Mouse (Mus musculus) ovary, postnatal 14 days (tissue): ENCODE results near the gene Ngfr.
"Not testable (repeated sequence)": the region's sequence is repeated elsewhere in the genome, so short reads cannot be mapped to it uniquely, and the experiment has no call there.

Experiments
- DNase-seq: peaks from one replicate; pipeline ENCODE4 v3.0.0; 2022; ENCODE audit warnings: low spot score

Ngfr gene

GRCm38 (mm10) chr11:95587423-95587951, at the start of gene Ngfr:
Ngfr (minus strand) TSS chr11:95587735.
- no peak for DNase-seq

- DNase-seq, result no peak
Measured at GRCm38 (mm10) chr11:95635030-95635429, 47.5 kb upstream of the Ngfr start.

- DNase-seq, result no peak
Measured at GRCm38 (mm10) chr11:95633512-95634000, 46.0 kb upstream of the Ngfr start.

DNA sequence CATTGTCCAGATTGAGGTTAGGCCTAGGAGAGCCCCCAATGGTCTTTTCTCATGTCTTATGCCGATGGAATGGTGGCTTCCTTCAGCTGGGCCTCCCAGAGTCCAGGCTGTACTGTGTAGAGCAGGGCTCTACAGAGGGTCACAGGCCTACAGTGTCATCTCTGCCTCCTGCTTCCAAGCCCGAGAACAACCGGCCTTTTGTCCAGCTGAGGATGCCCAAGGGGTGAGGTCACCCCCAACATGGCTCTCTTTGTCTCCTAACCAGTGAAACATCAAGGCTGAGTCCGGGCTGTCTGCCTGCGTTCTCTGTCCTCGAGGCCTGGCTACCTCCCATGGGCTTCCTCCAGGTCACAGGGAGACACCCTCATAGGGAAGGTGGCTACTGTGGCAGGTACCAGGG, 44.9 kb upstream of the Ngfr start:
- DNase-seq, result no peak

- DNase-seq, result no peak
Measured at GRCm38 (mm10) chr11:95631301-95631700, 43.8 kb upstream of the Ngfr start.

DNA sequence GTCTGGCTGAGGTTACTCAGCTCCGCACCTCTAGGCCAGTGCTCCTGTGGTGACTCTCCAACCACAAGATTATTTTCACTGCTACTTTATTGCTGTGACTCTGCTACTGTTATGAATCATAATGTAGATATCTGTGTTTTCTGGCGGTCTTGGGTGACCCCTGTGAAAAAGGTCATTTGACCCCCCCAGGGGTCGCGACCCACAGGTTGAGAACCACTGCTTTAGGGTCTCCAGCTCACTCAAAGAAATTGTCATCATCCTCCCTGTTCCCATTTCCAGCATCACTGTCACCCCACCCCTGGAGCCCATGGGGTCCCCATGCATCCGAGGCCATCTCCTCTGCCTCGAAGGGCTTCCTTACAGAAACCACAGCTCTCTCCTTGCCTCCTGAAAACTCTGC, 43.0 kb upstream of the Ngfr start:
- DNase-seq, result no peak

GRCm38 (mm10) chr11:95622426-95622825, 34.9 kb upstream of the Ngfr start:
- no peak for DNase-seq

- no peak for DNase-seq
Measured at GRCm38 (mm10) chr11:95621541-95622130, 34.1 kb upstream of the Ngfr start.

GRCm38 (mm10) chr11:95621010-95621409, 33.5 kb upstream of the Ngfr start:
- no peak for DNase-seq

GRCm38 (mm10) chr11:95619886-95620444, 32.4 kb upstream of the Ngfr start:
- no peak for DNase-seq

DNA sequence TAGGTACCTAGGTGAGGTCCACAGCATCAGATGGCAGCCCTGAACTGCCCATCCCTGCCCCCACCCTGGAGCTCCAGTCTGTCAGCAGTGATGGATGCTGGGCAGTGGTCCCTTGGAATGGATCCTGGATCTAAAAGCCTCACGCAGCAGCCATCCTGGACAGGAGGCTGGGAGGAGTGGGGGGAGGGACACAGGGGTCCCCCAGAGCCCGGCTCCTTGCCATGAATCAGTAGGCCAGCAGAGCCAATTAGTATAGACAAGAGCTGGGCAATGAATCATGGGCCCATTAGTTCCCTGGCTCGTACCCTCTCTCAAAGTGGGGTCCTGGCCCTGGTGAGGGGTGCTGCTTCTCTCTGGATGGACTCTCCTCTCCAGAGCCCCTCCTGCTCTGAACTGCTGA, 31.5 kb upstream of the Ngfr start:
- DNase-seq, result no peak

GRCm38 (mm10) chr11:95617785-95618465, 30.4 kb upstream of the Ngfr start:
- DNase-seq, result no peak

- no peak for DNase-seq
Measured at GRCm38 (mm10) chr11:95614739-95615138, 27.2 kb upstream of the Ngfr start.

GRCm38 (mm10) chr11:95611283-95611682, 23.7 kb upstream of the Ngfr start:
- DNase-seq, result no peak

DNA sequence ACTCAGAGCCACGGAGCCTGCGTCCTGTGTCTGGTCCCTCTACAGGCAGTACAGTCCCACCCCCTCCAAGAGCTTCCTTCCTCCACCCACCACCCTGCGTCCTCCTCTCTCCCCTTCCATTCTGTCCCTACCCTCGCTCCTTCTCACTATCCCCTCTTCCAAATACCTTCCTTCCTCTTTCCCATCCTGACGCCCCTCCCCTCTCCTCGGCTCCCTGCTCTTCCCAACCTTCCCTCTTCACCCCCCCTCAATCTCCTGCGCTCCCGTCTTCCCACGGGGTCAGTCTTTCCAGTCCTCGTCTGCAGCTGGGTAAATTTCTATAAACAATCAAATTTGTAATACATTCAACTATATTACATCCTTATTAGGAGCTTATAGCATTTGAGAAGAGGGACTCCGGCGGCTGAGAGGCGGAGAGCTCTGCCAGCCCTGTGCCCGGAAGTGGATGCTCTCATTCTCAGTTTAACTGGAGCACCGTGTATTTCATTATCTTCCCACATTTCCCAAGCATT, 22.9 kb upstream of the Ngfr start:
- no peak for DNase-seq

DNA sequence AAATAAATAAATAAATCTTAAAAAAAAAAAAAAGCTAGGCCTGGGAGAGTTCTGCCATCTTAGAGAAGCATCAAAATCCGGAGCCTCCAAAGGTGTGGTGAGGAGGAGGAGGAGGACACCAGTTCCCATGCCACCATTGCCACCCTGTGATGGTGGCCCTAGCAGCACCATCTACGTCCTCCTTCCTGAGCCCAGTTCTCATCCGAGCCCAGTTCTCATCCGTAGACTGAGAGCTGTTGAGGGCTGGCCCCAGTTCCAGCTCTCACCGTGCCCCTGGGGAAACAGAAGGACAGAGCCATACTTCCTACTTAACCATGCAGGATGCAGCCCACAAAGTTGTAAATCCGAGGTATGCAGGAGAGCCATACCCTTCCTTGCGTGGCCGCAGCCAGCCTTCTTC, 22.4 kb upstream of the Ngfr start:
- DNase-seq, result no peak

DNA sequence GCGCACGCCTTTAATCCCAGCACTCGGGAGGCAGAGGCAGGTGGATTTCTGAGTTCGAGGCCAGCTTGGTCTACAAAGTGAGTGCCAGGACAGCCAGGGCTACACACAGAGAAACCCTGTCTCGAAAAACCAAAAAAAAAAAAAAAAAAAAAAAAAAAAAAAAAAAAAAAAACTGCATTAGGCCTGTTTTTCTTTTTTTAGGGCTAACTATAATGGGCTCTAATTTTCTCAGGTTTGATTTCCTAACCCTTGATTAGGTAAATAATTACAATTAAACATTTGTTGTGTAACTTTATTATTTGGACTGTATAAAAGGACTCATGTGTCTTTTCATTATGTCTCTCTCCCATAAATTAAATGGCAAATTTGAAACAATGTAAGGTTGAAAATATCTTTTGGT, 19.8 kb upstream of the Ngfr start:
- not testable (repeated sequence) for DNase-seq

- no peak for DNase-seq
Measured at GRCm38 (mm10) chr11:95598214-95599062, 10.9 kb upstream of the Ngfr start.

GRCm38 (mm10) chr11:95597741-95598140, 10.2 kb upstream of the Ngfr start:
- no peak for DNase-seq

- DNase-seq, result no peak
Measured at GRCm38 (mm10) chr11:95596704-95597103, 9.2 kb upstream of the Ngfr start.

GRCm38 (mm10) chr11:95596150-95596515, 8.6 kb upstream of the Ngfr start:
- DNase-seq, result no peak
